8 mouse cellular contexts compared by ENCODE assay signal in the genomic region with DNA sequence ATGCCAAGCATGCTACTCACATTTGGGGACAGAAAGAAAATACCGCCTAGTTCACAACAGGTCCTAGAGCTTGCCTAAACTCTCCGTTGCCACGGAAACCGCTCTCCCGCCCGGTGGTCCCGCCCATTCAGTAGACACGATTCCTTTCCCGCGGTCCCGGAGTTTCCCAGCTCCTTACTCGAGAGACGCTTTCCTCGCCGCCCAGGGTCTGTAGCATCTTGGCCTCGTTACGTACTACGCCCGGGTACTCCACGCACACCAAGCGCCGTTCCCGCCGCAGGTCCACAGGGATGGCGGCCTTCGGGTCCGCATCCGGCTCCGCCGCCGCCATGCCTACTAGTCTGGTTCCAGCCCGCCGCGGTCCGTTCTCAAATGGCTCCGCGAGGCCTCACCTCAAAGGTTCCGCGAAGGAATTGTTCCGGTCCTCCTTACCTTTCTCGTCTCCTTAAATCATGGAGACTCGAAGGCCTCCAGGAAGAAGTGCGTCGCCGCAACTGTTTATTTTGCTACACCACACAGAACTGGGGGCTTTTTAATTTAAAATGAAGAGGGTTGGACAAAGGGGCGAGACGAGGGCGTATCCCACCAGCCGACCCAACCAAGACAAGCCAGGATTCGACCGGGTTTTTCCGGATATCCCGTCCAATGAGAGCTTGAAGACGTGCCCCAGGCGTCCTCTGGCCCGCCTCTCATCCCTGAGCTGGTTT. TPM values are rescaled to one million over a fixed set of nuclear protein-coding genes. Genes with fewer than 3 reads are reported as not detected.
DNase-seq lines count a peak whose midpoint lies in the region; ATAC-seq lines count a peak whose summit lies in the region.

No protein-coding gene starts in this region.

- DNase-seq in adrenal gland, adult (ENCODE audit: inconsistent age in 2 of 2, low spot score in 1 of 2), result peak; percentile 90 to 98
- DNase-seq in embryo, embryonic 10.5 days (ENCODE audit: low spot score), result peak; percentile 94
- peak; percentile 86 for DNase-seq in gastrocnemius, postnatal 14 days
- peak; percentile 85 to 91 for DNase-seq in left cerebral cortex, postnatal 10 days (ENCODE audit: extremely low spot score in 1 of 2, low spot score in 2 of 2)
- DNase-seq in right cerebral cortex, postnatal 25 days, result peak; percentile 87
- DNase-seq in urinary bladder, postnatal 4 days (ENCODE audit: low spot score in 2 of 2), result peak; percentile 83 to 88

- peak; percentile 88 for ATAC-seq in inflammation-experienced regulatory T-cells, adult 6 months
- ATAC-seq in megakaryocyte-erythroid progenitor cell, adult 5-6 weeks (replicated peaks; ENCODE audit: low FRiP score, low TSS enrichment, poor library complexity, severe bottlenecking), result peak; percentile 88

- intact Hi-C loops in gastrocnemius, postnatal 14 days (cut with DNase I; ENCODE audit: low total_unique reads), result loop anchor here (10.0 kb wide), 1 partner anchor 68 kb away; the partner anchor contains the start of gene Ralgds
- intact Hi-C loops in left cerebral cortex, postnatal 10 days (cut with DNase I), result no loop called here

RNA-seq across cellular contexts. Expression of gene Gtf3c5, which starts 0.8 kb away (rescaled TPM):
- total RNA-seq in gastrocnemius, postnatal 14 days (2021), result 1 to 10 TPM; 7.1 to 7.4 TPM
- 10 to 100 TPM; 11.3 to 17.4 (median 16.2) TPM for polyA plus RNA-seq in inflammation-experienced regulatory T-cells, adult 6 months (2017; shearing (Covaris generic))
- total RNA-seq in left cerebral cortex, postnatal 10 days (2021), result 10 to 100 TPM; 18.6 to 20.2 TPM
- total RNA-seq in megakaryocyte-erythroid progenitor cell, adult 5-6 weeks (2014; fragmentation: Nextera tagmentation), result 33.9 and 43.0 TPM in 2 replicates
- 18.8 and 25.7 TPM in 2 replicates for total RNA-seq in megakaryocyte-erythroid progenitor cell, adult 5-6 weeks (2017)

RNA-seq across cellular contexts. Expression of gene Cel, which starts 19.6 kb away (rescaled TPM):
- total RNA-seq in gastrocnemius, postnatal 14 days (2021), result not detected
- polyA plus RNA-seq in inflammation-experienced regulatory T-cells, adult 6 months (2017; shearing (Covaris generic)), result not detected
- not detected for total RNA-seq in left cerebral cortex, postnatal 10 days (2021)
- not detected in 2 replicates for total RNA-seq in megakaryocyte-erythroid progenitor cell, adult 5-6 weeks (2014; fragmentation: Nextera tagmentation)
- not detected in 2 replicates for total RNA-seq in megakaryocyte-erythroid progenitor cell, adult 5-6 weeks (2017)

RNA-seq across cellular contexts. Expression of gene Gfi1b, which starts 39.0 kb away (rescaled TPM):
- total RNA-seq in gastrocnemius, postnatal 14 days (2021), result not detected
- not detected for polyA plus RNA-seq in inflammation-experienced regulatory T-cells, adult 6 months (2017; shearing (Covaris generic))
- total RNA-seq in left cerebral cortex, postnatal 10 days (2021), result not detected
- total RNA-seq in megakaryocyte-erythroid progenitor cell, adult 5-6 weeks (2014; fragmentation: Nextera tagmentation), result 331 and 332 TPM in 2 replicates
- 91.3 and 113 TPM in 2 replicates for total RNA-seq in megakaryocyte-erythroid progenitor cell, adult 5-6 weeks (2017)

RNA-seq across cellular contexts. Expression of gene Tsc1, which starts 58.2 kb away (rescaled TPM):
- total RNA-seq in gastrocnemius, postnatal 14 days (2021), result 10 to 100 TPM; 16.5 to 19.5 TPM
- polyA plus RNA-seq in inflammation-experienced regulatory T-cells, adult 6 months (2017; shearing (Covaris generic)), result 10 to 100 TPM; 11.8 to 24.1 (median 20.5) TPM
- 10 to 100 TPM; 42.4 to 43.0 TPM for total RNA-seq in left cerebral cortex, postnatal 10 days (2021)
- 20.1 and 32.0 TPM in 2 replicates for total RNA-seq in megakaryocyte-erythroid progenitor cell, adult 5-6 weeks (2014; fragmentation: Nextera tagmentation)
- 10.9 and 24.3 TPM in 2 replicates for total RNA-seq in megakaryocyte-erythroid progenitor cell, adult 5-6 weeks (2017)

Comparison
In these comparisons a context has a peak if more than half of its experiments do, and no peak if none do; other contexts are left out.
1. Peak in every context shown above with its lines: DNase-seq and ATAC-seq.
2. RNA of gene Gfi1b, which starts 39.0 kb away (total RNA-seq): 91.3 to 332 TPM in megakaryocyte-erythroid progenitor cell, adult 5-6 weeks; not detected in gastrocnemius, postnatal 14 days and not detected in left cerebral cortex, postnatal 10 days; every median in the first group is over 10 times any median in the second.